Mouse (Mus musculus): ENCODE results near the gene Lmo7. TPM values are rescaled to one million over a fixed set of nuclear protein-coding genes. Genes with fewer than 3 reads are reported as not detected.

The Lmo7 gene
- polyA plus RNA-seq, 1 experiment, result 164 TPM

- TF ChIP-seq POLR2A (IDR thresholded peaks at IDR 0.05; ENCODE audit: low read depth, low read length), result no peak
- no peak for TF ChIP-seq CTCF (IDR thresholded peaks at IDR 0.05; ENCODE audit: extremely low read depth, insufficient read length, insufficient replicate concordance, low read depth, low read length)
- H3K27me3 ChIP-seq (ENCODE audit: control insufficient read depth, insufficient read depth, low read length), result no peaks in the 10 kb centered on the region
- no peak overlapping the region for H3K4me3 ChIP-seq (ENCODE audit: low read depth, low read length)
- no peak overlapping the region for H3K27ac ChIP-seq (ENCODE audit: insufficient read depth, low read depth, low read length)
- no peaks in the 10 kb centered on the region for H3K4me1 ChIP-seq (ENCODE audit: control insufficient read depth, insufficient read depth, insufficient read length, low read length)
- H3K36me3 ChIP-seq (ENCODE audit: control insufficient read depth, insufficient read depth, low read length), result no peaks in the 10 kb centered on the region
- 18% methylated on average over 1 of the region's 1 CpGs for WGBS
These were observed 32.5 kb downstream of the Lmo7 start for GRCm38 (mm10) chr14:101762267-101762666.

- Histone ChIP-seq H3K4me1 (ENCODE audit: control insufficient read depth, insufficient read depth, insufficient read length, low read length) (no peaks in the 10 kb centered on the region), H3K27me3 (ENCODE audit: control insufficient read depth, insufficient read depth, low read length) (no peaks in the 10 kb centered on the region), H3K4me3 (ENCODE audit: low read depth, low read length) (no peak overlapping the region), H3K36me3 (ENCODE audit: control insufficient read depth, insufficient read depth, low read length) (no peaks in the 10 kb centered on the region), H3K27ac (ENCODE audit: insufficient read depth, low read depth, low read length) (no peak overlapping the region)
- WGBS, result 36% methylated on average over 3 of the region's 3 CpGs
- no peak for TF ChIP-seq CTCF (IDR thresholded peaks at IDR 0.05; ENCODE audit: extremely low read depth, insufficient read length, insufficient replicate concordance, low read depth, low read length)
- no peak for TF ChIP-seq POLR2A (IDR thresholded peaks at IDR 0.05; ENCODE audit: low read depth, low read length)
These were observed 34.1 kb downstream of the Lmo7 start for GRCm38 (mm10) chr14:101763762-101764295.

GRCm38 (mm10) chr14:101771336-101771735 lies 41.6 kb downstream of the Lmo7 start:
- no peak for TF ChIP-seq CTCF (IDR thresholded peaks at IDR 0.05; ENCODE audit: extremely low read depth, insufficient read length, insufficient replicate concordance, low read depth, low read length)
- no peak for TF ChIP-seq POLR2A (IDR thresholded peaks at IDR 0.05; ENCODE audit: low read depth, low read length)
- Histone ChIP-seq H3K4me3 (ENCODE audit: low read depth, low read length) (no peak overlapping the region), H3K27ac (ENCODE audit: insufficient read depth, low read depth, low read length) (no peak overlapping the region), H3K27me3 (ENCODE audit: control insufficient read depth, insufficient read depth, low read length) (no peaks in the 10 kb centered on the region), H3K4me1 (ENCODE audit: control insufficient read depth, insufficient read depth, insufficient read length, low read length) (no peaks in the 10 kb centered on the region), H3K36me3 (ENCODE audit: control insufficient read depth, insufficient read depth, low read length) (no peaks in the 10 kb centered on the region)
- WGBS, result 61% methylated on average over 5 of the region's 5 CpGs

- H3K4me1 ChIP-seq (ENCODE audit: control insufficient read depth, insufficient read depth, insufficient read length, low read length), result no peaks in the 10 kb centered on the region
These were observed 42.0 kb downstream of the Lmo7 start for GRCm38 (mm10) chr14:101771756-101772155.

GRCm38 (mm10) chr14:101774631-101775030 lies 44.9 kb downstream of the Lmo7 start:
- H3K36me3 ChIP-seq (ENCODE audit: control insufficient read depth, insufficient read depth, low read length), result no peaks in the 10 kb centered on the region
- no peak overlapping the region for H3K27ac ChIP-seq (ENCODE audit: insufficient read depth, low read depth, low read length)
- no peaks in the 10 kb centered on the region for H3K27me3 ChIP-seq (ENCODE audit: control insufficient read depth, insufficient read depth, low read length)
- TF ChIP-seq POLR2A (IDR thresholded peaks at IDR 0.05; ENCODE audit: low read depth, low read length) (no peak), CTCF (IDR thresholded peaks at IDR 0.05; ENCODE audit: extremely low read depth, insufficient read length, insufficient replicate concordance, low read depth, low read length) (peak; percentile 56; the same call in 1 of the 2 replicates)
- no peaks in the 10 kb centered on the region for H3K4me1 ChIP-seq (ENCODE audit: control insufficient read depth, insufficient read depth, insufficient read length, low read length)
- H3K4me3 ChIP-seq (ENCODE audit: low read depth, low read length), result no peak overlapping the region
- 38% methylated on average over 4 of the region's 4 CpGs for WGBS

More at GRCm38 (mm10) chr14:101771756-101772155, 42.0 kb downstream of the Lmo7 start:
- TF ChIP-seq POLR2A (IDR thresholded peaks at IDR 0.05; ENCODE audit: low read depth, low read length) (no peak), CTCF (IDR thresholded peaks at IDR 0.05; ENCODE audit: extremely low read depth, insufficient read length, insufficient replicate concordance, low read depth, low read length) (no peak)
- 79% methylated on average over 6 of the region's 6 CpGs for WGBS
- Histone ChIP-seq H3K36me3 (ENCODE audit: control insufficient read depth, insufficient read depth, low read length) (no peaks in the 10 kb centered on the region), H3K27ac (ENCODE audit: insufficient read depth, low read depth, low read length) (no peak overlapping the region), H3K27me3 (ENCODE audit: control insufficient read depth, insufficient read depth, low read length) (no peaks in the 10 kb centered on the region), H3K4me3 (ENCODE audit: low read depth, low read length) (no peak overlapping the region)

GRCm38 (mm10) chr14:101776296-101777128 lies 46.8 kb downstream of the Lmo7 start:
- TF ChIP-seq POLR2A (IDR thresholded peaks at IDR 0.05; ENCODE audit: low read depth, low read length) (no peak), CTCF (IDR thresholded peaks at IDR 0.05; ENCODE audit: extremely low read depth, insufficient read length, insufficient replicate concordance, low read depth, low read length) (no peak)
- 55% methylated on average over 4 of the region's 4 CpGs for WGBS
- Histone ChIP-seq H3K36me3 (ENCODE audit: control insufficient read depth, insufficient read depth, low read length) (no peaks in the 10 kb centered on the region), H3K4me1 (ENCODE audit: control insufficient read depth, insufficient read depth, insufficient read length, low read length) (no peaks in the 10 kb centered on the region), H3K27me3 (ENCODE audit: control insufficient read depth, insufficient read depth, low read length) (no peaks in the 10 kb centered on the region), H3K27ac (ENCODE audit: insufficient read depth, low read depth, low read length) (no peak overlapping the region), H3K4me3 (ENCODE audit: low read depth, low read length) (no peak overlapping the region)

- Histone ChIP-seq H3K4me3 (ENCODE audit: low read depth, low read length) (no peak overlapping the region), H3K27ac (ENCODE audit: insufficient read depth, low read depth, low read length) (no peak overlapping the region), H3K4me1 (ENCODE audit: control insufficient read depth, insufficient read depth, insufficient read length, low read length) (no peaks in the 10 kb centered on the region), H3K36me3 (ENCODE audit: control insufficient read depth, insufficient read depth, low read length) (no peaks in the 10 kb centered on the region), H3K27me3 (ENCODE audit: control insufficient read depth, insufficient read depth, low read length) (no peaks in the 10 kb centered on the region)
- TF ChIP-seq POLR2A (IDR thresholded peaks at IDR 0.05; ENCODE audit: low read depth, low read length), result no peak
- no peak for TF ChIP-seq CTCF (IDR thresholded peaks at IDR 0.05; ENCODE audit: extremely low read depth, insufficient read length, insufficient replicate concordance, low read depth, low read length)
- WGBS, result 72% methylated on average over 3 of the region's 3 CpGs
These were observed 47.4 kb downstream of the Lmo7 start for GRCm38 (mm10) chr14:101777129-101777493.
